ENCODE assay signal across 12 mouse cellular contexts in genomic region chr8:48646110-48646509, GRCm38 (mm10).
DNase-seq lines count a peak whose midpoint lies in the region; ATAC-seq and TF ChIP-seq lines count a peak whose summit lies in the region.
"Had no signal": no experiment of that assay in that cellular context is flagged by ENCODE, and none has a peak within 500 bp of the region (broad histone marks: within the 10 kb centered on the region; RNA-seq: fewer than 3 reads in every experiment).

No protein-coding gene starts in this region.

- H3K27ac ChIP-seq in lung, embryonic 15.5 days, result no peak overlapping the region
- no peak overlapping the region for H3K27ac ChIP-seq in embryonic facial prominence, embryonic 13.5 days
- H3K27ac ChIP-seq in forebrain, postnatal 0 days (ENCODE audit: low read depth, low read length), result no peak overlapping the region
- no peak overlapping the region for H3K27ac ChIP-seq in small intestine, adult 2 months (ENCODE audit: insufficient read depth, low read depth, low read length)
- H3K27ac ChIP-seq: kidney, postnatal 0 days; macrophage; neural tube, embryonic 15.5 days had no signal

- no peaks in the 10 kb centered on the region for H3K9me3 ChIP-seq in lung, embryonic 15.5 days
- no peaks in the 10 kb centered on the region for H3K9me3 ChIP-seq in embryonic facial prominence, embryonic 13.5 days
- H3K9me3 ChIP-seq in forebrain, postnatal 0 days (ENCODE audit: low read length), result no peaks in the 10 kb centered on the region
- H3K9me3 ChIP-seq: neural tube, embryonic 15.5 days had no signal

- DNase-seq in lung, postnatal 4 days, result no peak
- DNase-seq in forebrain, postnatal 0 days, result no peak
- no peak for DNase-seq in gastrocnemius, postnatal 36 days
- DNase-seq in frontal cortex, postnatal 10 days (ENCODE audit: low spot score in 2 of 2), result no peak
- DNase-seq: cerebellum, adult 11-12 months had no signal

- no peaks in the 10 kb centered on the region for H3K4me1 ChIP-seq in lung, embryonic 15.5 days
- peaks cover 21% of the 10 kb centered on the region for H3K4me1 ChIP-seq in embryonic facial prominence, embryonic 13.5 days
- H3K4me1 ChIP-seq in forebrain, postnatal 0 days (ENCODE audit: insufficient read depth), result peaks cover 3% of the 10 kb centered on the region; the same call in 1 of the 2 replicates
- peaks cover 2% of the 10 kb centered on the region; the same call in 1 of the 2 replicates for H3K4me1 ChIP-seq in small intestine, adult 2 months (ENCODE audit: control insufficient read depth, insufficient read depth, insufficient read length, low read length)
- H3K4me1 ChIP-seq: neural tube, embryonic 15.5 days had no signal

- H3K4me2 ChIP-seq in lung, embryonic 15.5 days, result peak overlapping the region; percentile 36
- peak overlapping the region; percentile 56 for H3K4me2 ChIP-seq in embryonic facial prominence, embryonic 13.5 days
- H3K4me2 ChIP-seq in forebrain, postnatal 0 days (ENCODE audit: low read depth), result peak overlapping the region; percentile 55
- H3K4me2 ChIP-seq: neural tube, embryonic 15.5 days had no signal

- intact Hi-C loops in gastrocnemius, postnatal 36 days (cut with DNase I), result no loop called here

- H3K4me3 ChIP-seq in lung, embryonic 15.5 days, result no peak overlapping the region
- peak overlapping the region; percentile 35 for H3K4me3 ChIP-seq in embryonic facial prominence, embryonic 13.5 days
- H3K4me3 ChIP-seq in forebrain, postnatal 0 days (ENCODE audit: low read depth, low read length), result peak overlapping the region; percentile 29
- peak overlapping the region; percentile 47 for H3K4me3 ChIP-seq in small intestine, adult 2 months (ENCODE audit: low read depth, low read length)
- H3K4me3 ChIP-seq: neural tube, embryonic 15.5 days had no signal

- no peak overlapping the region for H3K9ac ChIP-seq in lung, embryonic 15.5 days
- peak overlapping the region; percentile 49; the same call in 1 of the 2 replicates for H3K9ac ChIP-seq in embryonic facial prominence, embryonic 13.5 days
- H3K9ac ChIP-seq in forebrain, postnatal 0 days, result peak overlapping the region; percentile 35; the same call in 1 of the 2 replicates
- H3K9ac ChIP-seq: neural tube, embryonic 15.5 days had no signal

- TF ChIP-seq CTCF in forebrain, postnatal 0 days (IDR thresholded peaks at IDR 0.05; ENCODE audit: low read depth), result no peak
- no peak for TF ChIP-seq CTCF in small intestine, adult 2 months (IDR thresholded peaks at IDR 0.05; ENCODE audit: extremely low read depth, insufficient read length, insufficient replicate concordance, low read depth, low read length)

- H3K27me3 ChIP-seq in lung, embryonic 15.5 days, result no peaks in the 10 kb centered on the region
- H3K27me3 ChIP-seq in embryonic facial prominence, embryonic 13.5 days, result no peaks in the 10 kb centered on the region
- H3K27me3 ChIP-seq in forebrain, postnatal 0 days (ENCODE audit: insufficient read depth, low read length), result no peaks in the 10 kb centered on the region
- no peaks in the 10 kb centered on the region for H3K27me3 ChIP-seq in small intestine, adult 2 months (ENCODE audit: control insufficient read depth, insufficient read depth, low read length)
- H3K27me3 ChIP-seq: neural tube, embryonic 15.5 days had no signal

- H3K36me3 ChIP-seq in lung, embryonic 15.5 days, result no peaks in the 10 kb centered on the region
- no peaks in the 10 kb centered on the region for H3K36me3 ChIP-seq in embryonic facial prominence, embryonic 13.5 days
- no peaks in the 10 kb centered on the region for H3K36me3 ChIP-seq in forebrain, postnatal 0 days (ENCODE audit: insufficient read depth)
- no peaks in the 10 kb centered on the region for H3K36me3 ChIP-seq in small intestine, adult 2 months (ENCODE audit: control insufficient read depth, insufficient read depth, low read length)
- H3K36me3 ChIP-seq: neural tube, embryonic 15.5 days had no signal

- no peak for TF ChIP-seq POLR2A in small intestine, adult 2 months (IDR thresholded peaks at IDR 0.05; ENCODE audit: low read depth, low read length)

- 65% methylated on average over 18 of the region's 18 CpGs for WGBS in lung, embryonic 15.5 days
- WGBS in embryonic facial prominence, embryonic 13.5 days, result 41% methylated on average over 18 of the region's 18 CpGs
- 35% methylated on average over 18 of the region's 18 CpGs for WGBS in forebrain, postnatal 0 days
- WGBS in small intestine, adult 2 months, result 52% methylated on average over 18 of the region's 18 CpGs

- no peak for ATAC-seq in lung, embryonic 15.5 days (ENCODE audit: borderline replicate concordance, extremely low read depth, low FRiP score, low TSS enrichment)
- no peak for ATAC-seq in embryonic facial prominence, embryonic 13.5 days (ENCODE audit: insufficient number of reproducible peaks, insufficient read depth, low FRiP score, low TSS enrichment, low read depth)
- peak; percentile 29; the same call in 1 of the 2 replicates for ATAC-seq in forebrain, postnatal 0 days
- no peak for ATAC-seq in inflammation-experienced regulatory T-cells, adult 6 months
